Mouse (Mus musculus) brain, embryonic 14.5 days (tissue): ENCODE data around the gene Gm9821.

ENCODE experiments used
- CTCF ChIP-seq: fragments of 200-500 bp; IDR thresholded peaks from 2 replicates; pipeline ENCODE4 v1.5.1; 2012; ENCODE audit warnings: inconsistent platforms, mild to moderate bottlenecking, moderate library complexity, borderline replicate concordance; ENCODE audit not compliant: insufficient read depth, insufficient read length; ENCODE audit errors: extremely low read depth
- POLR2A ChIP-seq: fragments of 200-500 bp; IDR thresholded peaks from 2 replicates; pipeline ENCODE4 v1.6.1; 2012; ENCODE audit warnings: mild to moderate bottlenecking, inconsistent platforms, borderline replicate concordance; ENCODE audit not compliant: poor library complexity, insufficient read depth, insufficient read length, severe bottlenecking; ENCODE audit errors: extremely low read depth

DNA sequence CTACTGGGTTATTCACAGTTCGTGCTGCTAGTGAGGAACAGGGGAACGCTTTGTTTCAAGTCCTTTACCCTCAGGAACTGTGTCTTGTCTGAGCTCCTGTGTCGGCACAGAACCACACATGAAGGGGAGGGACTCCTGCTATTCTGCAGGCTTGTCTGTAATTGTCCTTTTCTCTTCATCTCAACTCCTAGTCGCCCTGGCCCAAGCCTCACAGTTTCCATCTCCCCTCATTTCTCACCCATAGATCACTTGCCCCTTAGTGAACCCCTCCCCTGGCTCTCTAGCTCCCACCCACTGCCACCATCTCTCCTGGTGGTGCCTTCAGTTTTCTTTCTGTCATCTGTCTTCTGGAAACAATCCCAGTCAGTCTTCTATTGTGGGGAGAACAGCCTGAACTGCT is 34.7 kb downstream of the Gm9821 start:
- TF ChIP-seq POLR2A: no peak
- TF ChIP-seq CTCF: no peak
